Mouse (Mus musculus) CH12.LX (cell line): ENCODE data around the gene Angptl8. TPM values are rescaled to one million over a fixed set of nuclear protein-coding genes. Genes with fewer than 3 reads are reported as not detected.

Experiments
- DNase-seq: peaks from one replicate; pipeline ENCODE4 v3.0.0-alpha.2; 2013; ENCODE audit errors: extremely low read depth
- H3K27ac ChIP-seq: 2 replicates; pipeline ENCODE4 v1.5.1; 2012; ENCODE audit warnings: low read depth, mild to moderate bottlenecking, control low read depth, moderate library complexity; ENCODE audit not compliant: insufficient read depth
- H3K27me3 ChIP-seq: replicated peaks from 2 replicates; pipeline ENCODE3; 2012; ENCODE audit warnings: inconsistent platforms
- H3K36me3 ChIP-seq, 2 experiments: replicated peaks in 1 of 2; 2 replicates each; pipeline versions ENCODE3 to v1.6.1; 2012; ENCODE audit warnings: inconsistent platforms in 1 of 2, low read length in 1 of 2, mild to moderate bottlenecking in 1 of 2, mixed read lengths in 1 of 2, moderate library complexity in 1 of 2; ENCODE audit not compliant: control insufficient read depth in 1 of 2, insufficient read depth in 1 of 2
- H3K4me1 ChIP-seq, 2 experiments: 2 replicates each; pipeline ENCODE4 v1.6.1; 2012; ENCODE audit warnings: inconsistent platforms in 1 of 2, moderate library complexity in 1 of 2; ENCODE audit not compliant: insufficient read depth in 2 of 2, control insufficient read depth in 1 of 2
- H3K4me2 ChIP-seq: 2 replicates; pipeline ENCODE4 v1.6.1; 2012; ENCODE audit warnings: low read depth, mild to moderate bottlenecking, control low read depth; ENCODE audit not compliant: poor library complexity, insufficient read depth, severe bottlenecking
- H3K4me3 ChIP-seq, 3 experiments: fragments of 150-350 bp in 1 of 3; sonication (generic) in 1 of 3; replicated peaks in 1 of 3; 2 replicates each; pipeline versions ENCODE3 to v1.5.1; 2011 to 2012; ENCODE audit warnings: low read depth in 2 of 3, low read length in 2 of 3, mild to moderate bottlenecking in 2 of 3, moderate library complexity in 2 of 3, control low read depth in 1 of 3, improper control_type of control experiment in 1 of 3, inconsistent platforms in 1 of 3, mixed read lengths in 1 of 3; ENCODE audit not compliant: poor library complexity in 1 of 3
- H3K79me2 ChIP-seq: replicated peaks from 2 replicates; pipeline ENCODE4 v1.6.1; 2012; ENCODE audit warnings: mild to moderate bottlenecking, moderate library complexity; ENCODE audit not compliant: control insufficient read depth, poor library complexity, insufficient read depth, severe bottlenecking; ENCODE audit errors: extremely low read depth
- H3K9ac ChIP-seq: 2 replicates; pipeline ENCODE4 v1.6.1; 2012; ENCODE audit warnings: low read depth, mild to moderate bottlenecking, control low read depth, moderate library complexity; ENCODE audit not compliant: insufficient read depth
- H3K9me3 ChIP-seq: replicated peaks from 2 replicates; pipeline ENCODE3; 2012; ENCODE audit warnings: low read length, inconsistent platforms, mixed read lengths
- BHLHE40 ChIP-seq: IDR thresholded peaks from 2 replicates; pipeline ENCODE4 v1.6.1; 2011; ENCODE audit warnings: mild to moderate bottlenecking, low read depth, low read length, improper control_type of control experiment
- GABPA ChIP-seq: IDR thresholded peaks from 2 replicates; pipeline ENCODE4 v1.6.1; 2012; ENCODE audit warnings: low read depth, low read length, improper control_type of control experiment, inconsistent platforms; ENCODE audit not compliant: insufficient replicate concordance
- JUND ChIP-seq: conservative IDR thresholded peaks from 2 replicates; pipeline ENCODE4 v1.6.1; 2011; ENCODE audit warnings: low read depth, low read length, improper control_type of control experiment
- KAT2A ChIP-seq: IDR thresholded peaks from 2 replicates; pipeline ENCODE4 v1.6.1; 2012; ENCODE audit warnings: low read length, improper control_type of control experiment, inconsistent platforms; ENCODE audit not compliant: insufficient replicate concordance
- MAX ChIP-seq: IDR thresholded peaks from 2 replicates; pipeline ENCODE4 v1.6.1; 2011; ENCODE audit warnings: low read length, improper control_type of control experiment
- MXI1 ChIP-seq: IDR thresholded peaks from 2 replicates; pipeline ENCODE4 v1.6.1; 2011; ENCODE audit warnings: mild to moderate bottlenecking, low read depth, low read length, improper control_type of control experiment
- MYC ChIP-seq: IDR thresholded peaks from 2 replicates; pipeline ENCODE4 v1.6.1; 2011; ENCODE audit warnings: low read depth, mild to moderate bottlenecking, improper control_type of control experiment, low read length
- NELFE ChIP-seq: IDR thresholded peaks from 2 replicates; pipeline ENCODE4 v1.6.1; 2011; ENCODE audit warnings: low read depth, low read length, improper control_type of control experiment
- NRF1 ChIP-seq: IDR thresholded peaks from 2 replicates; pipeline ENCODE4 v1.6.1; 2014; ENCODE audit warnings: low read depth, mild to moderate bottlenecking, inconsistent platforms, low read length, improper control_type of control experiment, moderate library complexity
- PAX5 ChIP-seq: IDR thresholded peaks from 2 replicates; pipeline ENCODE4 v1.6.1; 2012; ENCODE audit warnings: low read length, inconsistent platforms, mixed read lengths
- POLR2A ChIP-seq: IDR thresholded peaks from 2 replicates; pipeline ENCODE4 v1.6.1; 2011; ENCODE audit warnings: low read depth, mild to moderate bottlenecking, improper control_type of control experiment, low read length
- RCOR1 ChIP-seq: conservative IDR thresholded peaks from 2 replicates; pipeline ENCODE4 v1.6.1; 2012; ENCODE audit warnings: low read depth, mild to moderate bottlenecking, inconsistent platforms, low read length, improper control_type of control experiment
- SMC3 ChIP-seq: IDR thresholded peaks from 2 replicates; pipeline ENCODE4 v1.6.1; 2011; ENCODE audit warnings: low read depth, low read length, improper control_type of control experiment
- TBP ChIP-seq: conservative IDR thresholded peaks from 2 replicates; pipeline ENCODE4 v1.6.1; 2011; ENCODE audit warnings: low read depth, low read length, improper control_type of control experiment
- UBTF ChIP-seq: IDR thresholded peaks from 2 replicates; pipeline ENCODE4 v1.6.1; 2012; ENCODE audit warnings: low read depth, mild to moderate bottlenecking, inconsistent platforms, low read length, improper control_type of control experiment, moderate library complexity
- ZC3H11A ChIP-seq: IDR thresholded peaks from 2 replicates; pipeline ENCODE4 v1.6.1; 2012; ENCODE audit warnings: low read depth, mild to moderate bottlenecking, inconsistent platforms, low read length, improper control_type of control experiment
- ZKSCAN1 ChIP-seq: IDR thresholded peaks from 2 replicates; pipeline ENCODE4 v1.6.1; 2012; ENCODE audit warnings: low read depth, inconsistent platforms, low read length, improper control_type of control experiment, borderline replicate concordance
- dilution Hi-C: fragments of 300-500 bp; cut with MboI; formaldehyde crosslinking; loops from 2 replicates; pipeline ENCODE4 v1.14.3; 2020; ENCODE audit warnings: low sequenced_read_pairs; ENCODE audit not compliant: extremely low pct_unique_long_range_greater_than_20kb, extremely low pct_ligation_motif_present
- in situ Hi-C: fragments of 300-500 bp; cut with MboI; formaldehyde crosslinking; loops from 3 replicates; pipeline ENCODE4 v1.14.3; 2019; ENCODE audit warnings: low sequenced_read_pairs, low pct_ligation_motif_present, low pct_unique_long_range_greater_than_20kb, mixed read lengths
- polyA plus RNA-seq: library from polyadenylated mRNA; unstranded; fragments of >175 nt; gene quantifications from 2 replicates; pipeline ENCODE4 v1.2.1, GENCODE M21; 2012; ENCODE audit warnings: low read depth; ENCODE audit not compliant: insufficient read length
- total RNA-seq, 2 experiments: library from RNA; depleted of rRNA; stranded (reverse); fragments of 300-350 nt in 1 of 2; fragments of >200 nt in 1 of 2; gene quantifications; 2 replicates each; pipeline ENCODE4 v1.2.3; 2012 to 2014

Gene Angptl8
- total and polyA plus RNA-seq, 3 experiments: not detected

GRCm38 (mm10) chr9:21787654-21788053 lies 47.7 kb upstream of the Angptl8 start:
- dilution Hi-C loops (no loop called here), in situ Hi-C loops (no loop called here)
- no peaks in the 10 kb centered on the region for H3K36me3 ChIP-seq
- H3K4me2 ChIP-seq: no peak overlapping the region
- H3K9ac ChIP-seq: no peak overlapping the region
- TF ChIP-seq NRF1 (no peak), SMC3 (no peak), RCOR1 (no peak), PAX5 (no peak), NELFE (no peak), POLR2A (no peak), MAX (no peak), ZKSCAN1 (no peak)
- no peaks in the 10 kb centered on the region for H3K4me1 ChIP-seq
- H3K4me3 ChIP-seq: no peak overlapping the region
- no peaks in the 10 kb centered on the region for H3K27me3 ChIP-seq
- no peaks in the 10 kb centered on the region for H3K9me3 ChIP-seq
- no peaks in the 10 kb centered on the region for H3K79me2 ChIP-seq
- no peak overlapping the region for H3K27ac ChIP-seq
- DNase-seq: no peak

GRCm38 (mm10) chr9:21788234-21788633 lies 47.1 kb upstream of the Angptl8 start:
- DNase-seq: no peak
- Histone ChIP-seq H3K4me2 (no peak overlapping the region), H3K36me3 (no peaks in the 10 kb centered on the region), H3K4me3 (no peak overlapping the region), H3K27me3 (no peaks in the 10 kb centered on the region), H3K9ac (no peak overlapping the region), H3K9me3 (no peaks in the 10 kb centered on the region), H3K27ac (no peak overlapping the region), H3K4me1 (no peaks in the 10 kb centered on the region), H3K79me2 (no peaks in the 10 kb centered on the region)
- dilution Hi-C loops (no loop called here), in situ Hi-C loops (no loop called here)
- no peak for TF ChIP-seq POLR2A
- TF ChIP-seq JUND: no peak
- TF ChIP-seq BHLHE40: no peak
- no peak for TF ChIP-seq ZKSCAN1
- TF ChIP-seq GABPA: no peak
- TF ChIP-seq KAT2A: no peak

DNA sequence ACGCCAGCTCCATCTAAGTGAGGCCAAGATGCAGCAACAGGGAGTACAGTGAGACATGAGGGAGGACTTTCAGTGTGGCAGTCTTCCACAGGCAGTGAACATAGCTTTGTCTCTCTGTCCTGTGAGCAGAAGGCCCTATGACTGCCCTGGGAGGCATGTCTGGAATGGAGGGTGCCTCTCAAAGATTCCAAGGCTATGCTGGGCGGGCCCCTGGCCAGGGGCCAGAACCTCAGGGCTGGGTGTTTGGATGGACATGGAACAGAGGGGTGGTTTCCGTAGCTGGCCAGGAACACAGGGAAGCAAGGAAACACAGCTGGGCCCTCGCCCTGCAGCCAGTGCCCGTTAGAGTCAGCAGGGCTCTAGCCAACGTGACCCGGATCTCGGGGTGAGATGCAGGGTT lies 43.4 kb upstream of the Angptl8 start:
- in situ Hi-C loops: no loop called here
- Histone ChIP-seq H3K4me3 (no peak overlapping the region), H3K79me2 (no peaks in the 10 kb centered on the region), H3K27ac (no peak overlapping the region), H3K9ac (no peak overlapping the region), H3K4me1 (no peaks in the 10 kb centered on the region; a peak in 1 of 4 replicates), H3K27me3 (peaks cover 7% of the 10 kb centered on the region), H3K36me3 (peaks cover 0 to 3% of the 10 kb centered on the region in 2 experiments), H3K9me3 (no peaks in the 10 kb centered on the region), H3K4me2 (no peak overlapping the region)
- dilution Hi-C loops: no loop called here
- no peak for TF ChIP-seq MYC
- no peak for TF ChIP-seq TBP
- no peak for TF ChIP-seq ZC3H11A
- no peak for TF ChIP-seq MXI1
- no peak for TF ChIP-seq UBTF
- no peak for DNase-seq
